Mouse (Mus musculus) fibroblast of lung, adult 2 months (primary cell): Measurements from ENCODE around the gene Gm6465.
"Not testable (repeated sequence)": the region's sequence is repeated elsewhere in the genome, so short reads cannot be mapped to it uniquely, and the experiment has no call there.

Experiments
- DNase-seq: peaks from one replicate; pipeline ENCODE4 v3.0.0-alpha.2; 2011; ENCODE audit warnings: low read depth

Gm6465 gene

DNA sequence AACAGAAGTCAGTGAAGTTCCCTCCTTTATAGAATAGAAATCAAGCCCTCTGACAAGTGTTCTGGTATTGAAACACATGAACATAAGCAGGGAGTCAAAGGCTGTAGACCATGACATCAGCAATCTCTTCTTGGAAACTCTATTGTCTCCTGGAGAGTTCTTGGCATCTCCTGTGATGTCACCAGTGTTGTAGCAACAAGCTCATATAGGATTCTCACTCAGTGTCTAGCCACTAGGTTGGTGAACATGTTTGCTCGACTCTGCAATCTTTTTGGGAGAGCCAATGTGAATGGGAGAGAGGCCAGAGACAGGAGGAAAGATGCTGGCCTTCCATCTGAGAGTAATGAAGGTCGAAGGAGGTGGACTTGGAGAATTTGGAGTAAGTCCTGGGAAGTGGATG is at the start of gene Gm6465:
TSS of gene Gm6465 (plus strand) at position 301 of the 400 bp plus-strand sequence.
- not testable (repeated sequence) for DNase-seq

DNA sequence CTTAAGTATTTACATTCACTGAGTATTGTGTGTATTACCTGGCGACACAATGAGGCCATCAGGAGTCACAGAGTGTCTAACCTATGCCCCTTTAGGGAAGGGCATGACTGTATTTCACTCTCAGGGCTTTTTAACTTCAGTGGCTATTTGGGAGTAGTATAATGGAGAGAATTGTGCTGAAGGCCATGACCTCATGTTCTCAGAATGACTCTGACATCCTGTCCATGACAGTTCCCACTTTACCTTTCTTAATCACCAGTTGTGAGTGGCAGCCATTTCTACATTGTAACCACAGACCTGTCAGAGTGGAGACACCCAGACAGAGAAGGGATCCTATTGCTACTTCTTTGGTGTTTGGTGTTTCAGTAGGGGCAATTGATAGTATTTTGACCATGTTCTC is 485 bp downstream of the Gm6465 start:
- DNase-seq = not testable (repeated sequence)

DNA sequence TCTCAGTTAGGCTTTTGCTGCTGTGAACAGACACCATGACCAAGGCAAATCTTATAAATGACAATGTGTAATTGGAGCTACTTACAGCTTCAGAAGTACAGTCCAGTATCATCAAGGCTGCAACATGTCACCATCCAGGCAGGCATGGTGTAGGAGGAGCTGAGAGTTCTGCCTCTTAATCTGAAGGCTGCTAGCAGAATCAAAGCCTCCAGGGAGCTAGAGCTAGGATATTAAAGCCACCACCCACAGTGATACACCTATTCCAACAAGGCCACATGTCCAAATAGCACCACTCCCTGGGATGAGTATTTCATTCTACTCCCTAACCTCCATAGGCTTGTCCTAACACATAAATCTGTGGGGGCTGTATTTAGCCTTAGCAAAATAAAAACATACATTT is 12.6 kb downstream of the Gm6465 start:
- DNase-seq = not testable (repeated sequence)
